Mouse (Mus musculus) liver, postnatal 0 days (tissue): ENCODE measurements at regions not wholly inside any gene's neighbourhood (a gene's known extent, or its start where the extent isn't known, plus 50 kb on each side); places are given as distances from the start of the nearest gene placed in this dataset.

Experiments used
- CTCF ChIP-seq: sonication (generic); IDR thresholded peaks from 2 replicates; pipeline ENCODE4 v1.5.1; 2016; ENCODE audit warnings: antibody characterized with exemption, low read depth
- EP300 ChIP-seq: IDR thresholded peaks from 2 replicates; pipeline ENCODE4 v1.6.1; 2016; ENCODE audit warnings: antibody characterized with exemption, low read depth, mild to moderate bottlenecking

- TF ChIP-seq CTCF (no peak), EP300 (no peak)
These were observed 222.9 kb downstream of the Enc1 start for GRCm38 (mm10) chr13:97463798-97464197.
